Mouse (Mus musculus): ENCODE results near the gene Hpcal1.

DNA sequence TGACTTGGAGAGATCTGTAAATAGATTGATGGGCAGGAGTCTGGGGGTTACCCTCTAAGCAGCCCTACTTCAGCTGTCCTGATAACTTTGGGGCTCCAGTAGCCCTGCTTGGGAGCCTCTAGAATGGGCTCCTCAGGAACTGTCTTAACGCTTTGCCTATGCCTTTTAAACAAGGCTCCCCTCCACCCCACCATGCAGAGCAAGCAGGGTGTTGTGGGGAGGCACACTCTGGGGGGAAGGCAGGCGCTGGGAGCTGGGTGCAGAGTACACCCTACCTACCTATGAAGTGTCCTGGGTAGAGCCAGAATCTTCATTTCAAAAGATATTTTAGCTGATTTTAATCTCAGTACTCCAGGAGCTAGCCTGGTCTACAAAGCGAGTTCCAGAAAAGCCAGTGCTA, 47.2 kb downstream of the Hpcal1 start:
- TF ChIP-seq POLR2A (IDR thresholded peaks at IDR 0.05; ENCODE audit: borderline replicate concordance, control insufficient read depth, low read depth, low read length): no peak
- TF ChIP-seq CTCF (IDR thresholded peaks at IDR 0.05; ENCODE audit: control insufficient read depth, insufficient read depth, low read length): no peak

Data from bone marrow, adult 2 months (tissue).